Mouse (Mus musculus): ENCODE results near the gene Cables2.
"Not testable (repeated sequence)": the region's sequence is repeated elsewhere in the genome, so short reads cannot be mapped to it uniquely, and the experiment has no call there.

GRCm38 (mm10) chr2:180259826-180260609 is 13.3 kb downstream of the Cables2 start:
- TF ChIP-seq POLR2A (IDR thresholded peaks at IDR 0.05; ENCODE audit: insufficient read depth, low read length); CTCF (IDR thresholded peaks at IDR 0.05; ENCODE audit: low read depth, low read length); EP300 (IDR thresholded peaks at IDR 0.05; ENCODE audit: insufficient read depth, low read depth, low read length): not testable (repeated sequence)
